Mouse (Mus musculus) left cerebral cortex, postnatal 4 days (tissue): ENCODE results near the gene Catsper1. TPM values are rescaled to one million over a fixed set of nuclear protein-coding genes. Genes with fewer than 3 reads are reported as not detected.
A peak's percentile ranks its signal among the peaks of the same experiment; 100 is the strongest.
"Not testable (repeated sequence)": the region's sequence is repeated elsewhere in the genome, so short reads cannot be mapped to it uniquely, and the experiment has no call there.

ENCODE experiments used
- DNase-seq: peaks from one replicate; pipeline ENCODE4 v3.0.0-alpha.2; 2022
- intact Hi-C: fragments of 180-260 bp; cut with DNase I; formaldehyde crosslinking; loops from one replicate; pipeline ENCODE4 v1.15.1; 2025
- total RNA-seq, 2 experiments: library from RNA; stranded (reverse); gene quantifications; 2 replicates each; pipeline ENCODE4 v1.2.3; 2021

Catsper1 gene
- total RNA-seq, 2 experiments from 2014 or later, result not detected

DNA sequence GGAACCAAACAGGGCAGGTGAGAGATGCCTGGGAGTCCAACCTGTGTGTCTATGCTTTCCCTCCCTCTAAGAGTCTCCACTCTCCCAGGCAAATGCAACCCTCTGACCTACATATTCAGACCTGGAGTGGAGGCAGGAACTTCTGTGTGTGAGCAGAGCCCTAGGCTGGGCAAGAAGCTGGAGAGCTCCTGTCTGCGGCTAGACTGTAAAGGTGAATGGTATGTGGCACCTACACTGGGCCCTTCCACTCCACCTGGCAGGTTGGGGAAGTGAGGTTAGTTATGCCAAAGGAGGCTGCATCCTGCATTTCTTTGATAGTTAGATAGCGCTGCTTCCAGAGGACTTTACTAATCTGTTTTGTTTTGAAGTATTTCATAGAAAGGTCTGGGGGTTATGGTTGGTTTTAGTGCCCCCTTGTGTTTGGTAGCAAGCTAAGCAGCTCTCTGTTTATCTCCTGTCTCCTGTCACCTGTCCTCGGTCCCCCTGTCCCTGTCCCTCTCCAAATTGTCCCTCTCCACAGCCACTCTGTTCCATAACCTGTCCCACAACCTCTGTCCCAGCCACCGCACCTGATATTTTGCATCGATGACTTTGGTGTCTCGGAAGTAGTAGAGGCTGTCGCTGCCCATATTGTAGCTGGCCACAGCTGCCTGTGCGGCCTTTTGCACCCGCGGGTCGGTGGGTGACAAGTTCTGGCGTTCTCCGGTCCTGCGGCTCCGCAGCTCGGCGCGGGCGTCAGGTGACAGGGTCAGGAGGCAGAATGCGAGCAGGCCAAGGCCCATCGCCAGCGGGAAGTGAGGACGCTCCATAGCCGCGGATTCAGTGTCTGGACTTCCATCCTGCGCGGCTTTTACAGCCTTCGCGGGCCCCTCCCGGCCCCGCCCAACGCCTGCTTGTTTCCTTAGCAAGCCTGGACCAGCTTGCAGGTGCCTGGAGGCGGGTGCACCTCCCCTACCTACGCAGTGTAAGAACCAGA is 13.3 kb downstream of the Catsper1 start:
- DNase-seq, result peak; percentile 12
- intact Hi-C loops, result loop anchor here (5.0 kb wide), 1 partner anchor 42 kb away; no protein-coding TSS in a partner anchor

DNA sequence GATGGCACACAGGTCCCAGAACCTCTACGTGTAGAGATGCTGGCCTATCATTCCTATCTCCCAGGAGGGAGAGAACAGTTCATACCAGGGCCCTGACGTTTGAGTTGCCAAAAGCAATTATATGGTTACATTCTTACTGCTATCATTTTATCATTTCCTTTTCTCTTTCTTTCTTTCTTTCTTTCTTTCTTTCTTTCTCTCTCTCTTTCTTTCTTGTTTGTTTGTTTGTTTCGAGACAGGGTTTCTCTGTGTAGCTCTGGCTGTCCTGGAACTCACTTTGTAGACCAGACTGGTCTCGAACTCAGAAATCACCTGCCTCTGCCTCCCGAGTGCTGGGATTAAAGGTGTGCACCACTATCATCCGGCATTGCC is 13.9 kb downstream of the Catsper1 start, which contains the start of gene Cst6:
Gene Cst6 (minus strand): TSS at position 73 of the 372 bp plus-strand sequence.
- not testable (repeated sequence) for DNase-seq
- intact Hi-C loops, result loop anchor here (5.0 kb wide), 1 partner anchor 42 kb away; no protein-coding TSS in a partner anchor

DNA sequence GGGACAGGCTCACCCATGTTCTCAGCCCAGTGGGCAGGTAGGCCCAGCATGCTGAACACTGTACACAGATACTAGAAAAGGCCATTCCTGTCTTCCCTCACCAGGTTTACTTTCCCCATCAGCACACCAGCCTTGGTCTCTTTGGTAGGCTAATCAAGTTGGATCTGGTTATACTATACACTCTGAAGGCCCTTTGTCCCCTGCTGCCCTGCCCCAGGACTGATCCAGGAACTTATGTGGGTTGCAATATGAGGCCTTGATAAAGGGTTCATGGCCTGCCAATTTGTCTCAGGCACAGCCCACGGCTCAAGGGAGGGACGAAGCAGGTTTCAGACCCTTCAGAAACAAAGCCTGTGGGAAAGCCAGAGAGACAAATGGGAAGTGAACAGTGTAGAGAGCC is 18.1 kb downstream of the Catsper1 start:
- intact Hi-C loops, result no loop called here
- DNase-seq, result no peak

DNA sequence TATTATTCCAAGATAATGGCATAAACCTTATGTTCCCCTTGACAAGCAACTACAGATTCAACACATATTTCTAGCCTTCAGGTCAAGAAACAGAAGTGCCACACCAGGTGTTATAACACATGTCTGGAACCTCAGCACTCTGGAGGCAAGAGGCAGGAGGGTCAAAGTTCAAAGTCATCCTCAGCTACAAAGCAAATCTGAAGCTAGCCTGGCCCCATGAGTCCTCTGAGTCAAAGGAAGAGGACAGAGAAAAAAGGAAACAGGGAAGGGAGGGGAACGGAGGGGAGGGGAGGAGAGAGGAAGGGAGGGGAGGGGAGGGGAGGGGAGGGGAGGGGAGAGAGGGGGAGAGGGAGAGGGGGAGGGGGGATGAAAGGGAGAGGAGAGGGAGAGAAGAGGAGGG is 20.5 kb downstream of the Catsper1 start:
- no peak for DNase-seq
- intact Hi-C loops, result no loop called here

DNA sequence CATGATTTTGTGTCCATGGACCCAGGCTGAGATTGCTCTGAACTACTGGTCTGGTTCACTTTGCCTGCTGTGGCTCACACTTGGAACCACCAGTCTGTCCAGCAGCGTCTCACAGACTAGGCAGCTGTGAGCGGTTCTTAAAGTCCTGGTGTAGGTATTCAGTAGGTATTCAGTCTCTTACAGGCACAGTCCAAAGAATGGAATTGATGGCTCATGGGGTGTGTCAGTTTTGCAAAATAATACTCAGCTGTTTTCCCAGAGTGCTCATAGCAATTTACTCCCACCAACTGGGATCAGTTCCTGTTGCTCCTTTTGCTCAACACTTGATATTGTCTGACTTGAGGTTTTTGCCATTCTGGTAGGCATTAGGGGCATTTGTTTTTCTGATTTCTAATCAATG is 26.6 kb downstream of the Catsper1 start:
- intact Hi-C loops, result no loop called here
- DNase-seq, result no peak

DNA sequence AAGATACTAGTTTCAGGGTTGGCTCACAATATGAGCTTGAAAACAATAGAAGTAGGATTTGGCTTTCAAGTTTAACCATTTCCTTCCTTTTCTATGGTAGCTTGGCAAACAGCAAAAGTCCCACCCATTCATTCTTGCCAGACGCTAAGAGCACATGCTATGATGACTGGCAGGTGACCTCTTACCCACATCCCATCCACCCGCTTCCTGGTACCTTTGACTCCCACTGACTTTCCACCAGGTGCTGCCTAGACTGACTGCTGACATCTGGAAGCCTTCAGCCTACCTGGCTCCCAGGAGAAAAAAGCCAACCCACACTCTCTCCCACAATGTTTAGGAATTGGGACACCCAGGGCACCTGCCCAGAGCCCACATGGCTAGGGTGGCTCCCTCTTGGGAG is 28.6 kb downstream of the Catsper1 start:
- intact Hi-C loops, result no loop called here
- DNase-seq, result no peak

DNA sequence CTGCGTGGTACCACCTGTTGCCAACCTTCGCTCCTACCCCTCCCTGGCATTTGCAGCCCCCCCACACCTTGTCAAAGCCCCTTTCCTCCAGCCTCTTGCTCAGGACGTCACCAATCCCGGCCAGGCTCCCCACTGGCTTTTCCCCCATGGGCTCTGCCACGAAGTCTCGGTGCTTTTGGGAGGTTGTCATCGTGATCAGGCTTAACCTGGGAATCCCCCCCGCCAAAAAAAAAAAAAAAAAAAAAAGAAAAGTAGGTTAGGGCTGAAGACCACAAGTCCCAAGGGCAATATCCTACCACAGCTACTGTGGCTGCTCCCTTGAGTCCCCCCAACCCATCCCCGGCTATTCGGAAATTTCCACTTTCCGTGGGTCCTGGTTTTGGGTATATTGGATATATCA is 30.2 kb downstream of the Catsper1 start:
- peak; percentile 14 for DNase-seq
- intact Hi-C loops, result no loop called here

DNA sequence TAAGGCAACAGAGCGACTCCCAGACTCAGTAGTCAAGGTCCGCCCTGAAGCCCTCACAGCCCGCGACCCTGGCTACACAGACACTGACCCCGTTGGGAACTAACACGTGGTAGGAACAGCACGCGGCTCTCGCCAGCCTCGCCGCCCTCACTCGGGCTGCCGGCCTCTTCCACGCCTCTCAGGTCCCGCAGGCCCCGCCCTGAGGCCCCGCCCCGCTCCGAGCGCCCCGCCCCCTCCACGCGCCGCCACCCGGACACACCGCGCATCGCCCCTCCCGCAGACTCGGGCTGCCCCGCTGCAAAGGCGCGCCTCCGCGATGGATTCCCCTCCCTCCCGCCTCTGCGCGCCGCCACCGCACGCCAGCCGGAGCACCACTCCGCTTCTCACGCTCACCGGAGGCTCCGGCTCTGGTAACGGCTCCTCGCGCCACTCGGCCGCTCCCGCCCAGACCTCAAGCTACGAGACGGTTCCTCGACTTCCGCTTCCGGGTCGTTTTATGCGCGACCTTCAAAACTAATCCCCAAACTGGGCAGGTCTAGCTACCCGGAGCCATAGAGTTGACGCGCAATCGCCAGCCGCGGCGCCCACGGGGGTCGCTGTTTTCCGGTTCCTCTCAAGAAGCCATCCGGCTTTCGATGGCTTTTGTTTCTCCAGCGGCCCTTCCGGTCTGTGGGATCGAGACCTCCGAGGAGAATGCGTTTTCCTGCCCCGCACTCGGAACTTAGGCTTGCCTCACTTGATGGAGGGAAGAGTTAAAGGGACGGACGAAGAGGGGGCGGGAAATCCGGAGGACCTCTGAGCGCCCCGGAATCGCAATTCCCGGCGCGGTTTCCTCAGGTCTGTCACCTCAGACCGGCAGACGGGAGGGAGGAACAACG is 30.9 kb downstream of the Catsper1 start, which contains the start of gene Eif1ad:
Gene Eif1ad (plus strand): TSS at position 567 of the 878 bp plus-strand sequence.
- intact Hi-C loops, result no loop called here
- peak; percentile 96 for DNase-seq

DNA sequence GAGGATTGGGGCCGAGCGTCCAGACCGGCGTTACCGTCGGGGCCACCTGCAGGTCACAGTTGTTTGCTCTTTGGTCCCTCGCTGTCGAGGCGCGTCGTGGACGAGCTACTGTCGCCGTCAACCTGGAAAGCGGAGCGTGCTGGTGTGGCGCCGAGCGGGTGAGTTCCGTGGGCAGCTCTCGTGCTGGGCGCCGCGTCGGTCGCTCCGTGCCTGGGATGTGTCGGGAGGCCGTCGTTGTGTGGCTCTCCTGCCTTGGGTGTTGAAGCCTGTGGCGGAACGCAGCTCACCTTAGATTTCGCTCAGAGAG is 31.5 kb downstream of the Catsper1 start, which contains the start of gene Banf1:
Gene Banf1 (minus strand): TSS at position 116 of the 307 bp plus-strand sequence.
- intact Hi-C loops, result no loop called here
- peak; percentile 9 for DNase-seq

DNA sequence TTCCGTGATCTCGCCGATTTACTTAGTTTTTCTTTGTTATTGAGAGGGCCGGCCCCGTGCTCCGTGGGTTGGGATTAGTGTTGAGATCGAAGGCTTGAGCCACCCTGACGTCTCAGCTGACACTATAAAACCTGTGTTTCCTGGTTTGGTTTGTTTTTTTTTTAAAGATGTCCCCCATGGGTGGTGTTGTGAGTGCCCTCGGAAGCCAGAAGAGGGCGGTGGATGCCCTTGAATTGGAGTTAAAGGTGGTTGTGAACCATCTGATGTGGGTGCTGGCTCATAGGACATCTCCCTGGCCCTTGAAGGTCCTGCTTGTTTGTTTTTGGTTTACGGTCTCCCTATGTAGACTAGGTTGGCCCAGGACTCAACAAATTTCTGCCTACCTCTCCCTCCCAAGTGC is 31.9 kb downstream of the Catsper1 start:
- intact Hi-C loops, result no loop called here
- DNase-seq, result no peak

DNA sequence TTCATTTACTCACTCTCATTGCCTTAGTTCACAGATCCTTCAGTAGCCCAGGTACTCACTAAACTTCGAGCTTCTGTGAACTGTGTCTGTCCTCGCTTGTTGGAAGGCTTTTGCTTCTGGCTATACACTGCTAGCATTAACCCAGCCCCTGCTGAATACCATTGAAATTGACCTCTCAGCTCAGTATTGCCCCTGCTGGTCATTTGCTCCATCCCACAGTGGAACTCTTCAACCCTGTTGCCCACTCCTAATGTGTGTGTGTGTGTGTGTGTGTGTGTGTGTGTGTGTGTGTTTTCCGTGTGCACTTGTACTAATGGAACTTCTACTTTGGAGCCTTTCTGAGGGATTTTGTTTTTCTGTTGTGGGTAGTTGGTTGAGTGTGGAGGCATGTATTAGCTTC is 35.4 kb downstream of the Catsper1 start:
- no peak for DNase-seq
- intact Hi-C loops, result no loop called here

DNA sequence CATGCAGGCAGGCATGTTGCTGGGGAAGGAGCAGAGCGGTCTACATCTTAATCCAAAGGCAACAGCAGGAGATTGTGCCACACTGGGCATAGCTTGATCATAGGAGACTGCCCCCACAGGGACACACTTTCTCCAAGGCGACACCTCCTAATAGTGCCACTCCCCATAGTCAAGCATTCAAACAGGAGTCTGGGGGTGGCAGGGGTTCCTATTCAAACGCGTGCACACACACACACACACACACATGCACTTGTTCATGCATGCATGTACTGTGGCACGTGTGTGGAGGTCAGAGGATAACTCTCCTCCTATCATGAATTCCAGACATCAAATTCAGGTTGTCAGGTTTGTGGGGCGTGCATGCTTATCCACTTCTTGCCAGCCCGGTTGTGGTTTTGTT is 37.2 kb downstream of the Catsper1 start:
- intact Hi-C loops, result no loop called here
- no peak for DNase-seq

DNA sequence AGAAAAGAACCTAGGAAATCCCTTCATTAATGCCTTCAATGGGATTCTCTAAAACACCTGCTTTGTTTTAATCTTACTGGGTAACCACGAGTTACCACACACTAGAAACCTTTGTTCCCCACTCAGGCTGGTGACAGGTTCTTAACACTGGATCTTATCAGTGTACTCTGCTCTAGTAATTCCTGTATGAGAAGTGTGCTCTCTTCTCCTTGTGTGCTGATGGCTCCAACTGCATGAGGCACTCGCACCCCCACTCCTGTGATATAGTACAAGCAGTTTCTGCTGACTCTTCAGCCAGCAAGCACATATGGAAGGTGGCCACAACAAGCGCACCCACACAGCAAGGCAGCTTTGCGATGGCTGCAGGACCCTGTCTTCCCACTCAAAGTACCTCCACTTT is 38.6 kb downstream of the Catsper1 start:
- intact Hi-C loops, result no loop called here
- DNase-seq, result no peak

DNA sequence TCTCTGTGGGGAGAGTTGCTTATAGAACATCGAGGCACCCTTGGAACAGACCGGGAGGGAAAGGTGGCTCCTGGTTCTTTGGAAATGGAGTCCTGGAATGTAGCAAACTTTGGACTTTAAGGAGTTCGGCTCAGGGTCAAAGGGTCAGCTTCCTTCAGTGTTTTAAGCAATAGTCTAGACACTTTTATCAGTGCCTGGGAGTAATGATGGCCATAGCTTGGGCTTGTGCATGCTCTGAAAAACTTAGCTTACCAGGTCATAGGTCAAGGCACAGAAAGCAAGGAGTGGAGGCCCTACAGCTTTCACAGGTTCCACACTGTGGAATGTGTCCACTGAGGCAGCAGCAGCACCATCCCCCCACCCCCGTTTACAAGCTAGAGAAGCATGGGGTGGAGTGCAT is 39.2 kb downstream of the Catsper1 start:
- DNase-seq, result no peak
- intact Hi-C loops, result no loop called here

DNA sequence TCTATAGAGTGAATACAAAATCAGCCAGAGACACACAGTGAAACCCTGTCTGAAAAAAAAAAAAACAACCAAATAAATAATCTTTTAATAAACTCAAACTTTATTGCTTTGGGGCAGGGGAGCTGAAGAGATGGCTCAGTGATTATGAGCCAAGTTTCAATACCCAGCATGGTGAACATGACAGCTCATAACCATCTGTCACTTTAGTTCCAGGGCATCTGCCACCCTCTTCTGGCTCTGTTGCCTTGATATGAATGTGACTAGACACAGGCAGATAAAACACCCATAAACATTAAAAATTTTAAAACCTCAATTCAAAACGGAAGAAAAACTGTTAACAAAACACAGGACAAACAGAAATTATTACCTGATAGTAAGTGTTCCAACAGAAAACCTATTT is 41.9 kb downstream of the Catsper1 start:
- intact Hi-C loops, result no loop called here

DNA sequence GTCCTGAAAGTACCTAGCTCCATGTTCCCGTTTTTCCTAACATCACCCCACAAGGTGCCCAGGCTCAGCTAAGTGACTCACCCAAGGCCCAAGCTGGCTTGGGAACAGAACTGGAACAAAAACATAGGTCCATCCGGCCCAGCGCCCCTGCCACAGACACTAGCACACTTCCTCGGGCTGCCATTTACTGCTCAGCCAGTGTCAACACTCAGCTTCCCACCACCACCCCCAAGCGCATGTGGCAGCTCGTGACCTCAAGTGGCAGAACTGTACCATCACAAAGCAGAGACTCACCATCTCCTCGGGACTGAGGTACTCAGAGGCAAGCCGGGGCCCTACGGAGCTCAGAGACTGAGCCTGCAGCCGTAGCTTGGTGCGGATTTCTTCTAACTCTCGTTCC is 47.8 kb downstream of the Catsper1 start:
- intact Hi-C loops, result no loop called here
- DNase-seq, result no peak

More for the DNA sequence above, 41.9 kb downstream of the Catsper1 start:
- no peak for DNase-seq

DNA sequence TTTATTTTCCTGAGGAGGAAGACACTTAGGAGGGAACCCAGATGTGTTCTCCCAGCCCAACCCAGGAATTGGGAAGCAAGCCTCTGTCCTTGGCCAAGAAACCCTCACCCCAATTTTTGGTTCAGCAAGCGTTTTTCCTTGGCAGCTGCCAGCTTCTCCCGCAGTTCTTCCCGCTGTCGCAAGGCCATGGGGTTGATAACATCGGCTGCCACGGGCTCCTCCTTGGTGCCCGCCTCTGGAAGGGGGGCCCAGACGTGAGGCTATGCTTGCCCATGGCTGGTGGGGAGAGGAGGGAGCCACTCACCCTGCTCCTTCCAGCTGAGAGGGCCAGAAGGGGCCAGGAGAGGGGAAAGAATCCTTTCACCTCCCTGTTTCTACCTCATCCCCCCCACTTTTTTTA is 49.2 kb downstream of the Catsper1 start:
- intact Hi-C loops, result no loop called here
- DNase-seq, result no peak

DNA sequence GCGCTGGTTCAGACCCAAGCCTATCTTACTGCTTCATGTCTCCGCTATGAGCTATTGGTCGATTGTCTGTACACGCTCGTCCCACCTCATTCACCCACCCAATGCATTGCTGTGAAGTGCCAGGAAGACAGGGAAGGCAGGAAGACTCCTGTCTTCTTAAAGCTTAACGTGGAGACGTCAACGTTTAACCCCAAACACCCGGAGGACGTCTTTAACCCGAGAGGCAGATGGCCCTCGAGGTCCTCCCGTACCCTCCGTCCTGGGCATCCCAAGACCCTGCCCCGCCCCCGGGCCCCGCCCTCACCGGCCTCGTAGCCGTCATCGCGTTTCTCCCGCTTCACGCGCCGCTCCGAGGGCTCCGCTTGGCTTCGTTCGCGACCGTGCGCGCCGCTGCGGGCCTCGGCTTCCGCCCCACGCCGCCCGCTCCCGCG is 52.5 kb downstream of the Catsper1 start:
- intact Hi-C loops, result no loop called here
- DNase-seq, result peak; percentile 42

DNA sequence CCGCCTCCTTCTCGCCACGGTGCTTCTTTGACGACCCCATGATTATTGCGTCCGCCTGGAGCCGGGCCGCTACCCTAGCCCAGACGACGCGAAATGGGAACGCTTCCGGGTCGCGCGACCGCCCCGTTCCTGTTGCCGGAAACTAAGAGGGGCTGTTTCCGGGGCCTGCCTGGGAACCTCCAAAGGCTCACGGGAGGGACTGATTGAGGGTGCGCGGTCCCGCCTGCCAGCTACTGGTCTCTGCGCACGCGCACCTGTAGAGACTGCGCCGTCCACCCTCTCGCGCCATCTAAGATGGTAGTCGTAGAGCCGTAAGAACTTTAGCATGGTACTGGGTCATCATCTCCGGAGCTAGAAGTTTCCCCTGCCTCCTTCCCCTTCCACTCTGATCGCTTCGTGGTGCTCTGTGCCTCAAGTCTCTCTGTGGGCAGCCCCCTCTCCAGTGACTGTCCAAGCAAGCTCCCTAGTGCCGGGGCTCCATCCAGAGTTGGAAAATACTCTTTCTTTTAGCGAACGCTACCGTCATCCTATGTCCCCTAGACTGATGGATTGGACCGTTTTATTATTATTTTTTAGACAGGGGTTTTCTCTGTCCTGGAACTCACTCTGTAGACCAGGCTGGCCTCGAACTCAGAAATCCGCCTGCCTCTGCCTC is 53.2 kb downstream of the Catsper1 start, which contains the start of gene Sart1:
Gene Sart1 (minus strand): TSS at position 116 of the 655 bp plus-strand sequence.
- peak; percentile 97 for DNase-seq
- intact Hi-C loops, result no loop called here

DNA sequence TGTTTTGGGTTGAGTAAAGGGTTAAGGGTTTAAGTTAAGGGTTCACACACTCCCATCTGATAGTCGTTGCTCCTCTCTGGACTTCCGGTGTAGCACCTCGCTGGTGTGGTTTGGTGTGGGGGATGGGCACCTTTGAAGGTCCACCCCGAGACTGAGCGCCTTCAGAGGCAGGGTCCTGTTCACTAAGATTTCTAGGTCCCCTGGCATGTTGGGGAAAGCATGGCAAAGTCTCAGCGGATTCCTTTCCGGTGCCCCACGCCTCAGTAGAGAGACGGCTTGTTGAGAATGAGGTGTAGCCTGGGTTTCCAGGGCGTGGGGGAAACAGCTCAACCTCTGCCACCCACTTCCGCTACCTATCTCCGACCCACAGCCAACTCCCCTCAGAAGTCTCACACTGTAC is 54.1 kb downstream of the Catsper1 start:
- intact Hi-C loops, result no loop called here
- DNase-seq, result no peak

DNA sequence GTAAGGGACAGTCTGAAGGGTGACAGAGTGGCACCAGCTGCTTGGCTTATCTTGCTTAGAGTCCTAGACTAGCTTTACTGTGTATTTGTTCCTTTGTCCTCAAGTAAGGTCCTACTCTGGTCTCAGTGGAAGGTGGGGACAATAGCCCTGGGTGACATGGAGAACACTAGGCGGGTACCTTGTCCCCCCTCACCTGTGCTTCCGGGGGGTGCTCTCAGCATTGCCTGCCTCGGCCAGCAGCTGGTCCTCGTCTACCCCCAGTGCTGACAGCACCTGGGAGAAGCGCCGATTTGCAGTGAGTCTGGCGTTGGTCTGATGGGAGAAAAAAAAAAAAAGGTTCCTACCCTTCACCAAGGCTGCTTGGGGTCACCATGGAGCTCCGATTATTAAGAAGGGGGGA is 54.9 kb downstream of the Catsper1 start:
- intact Hi-C loops, result no loop called here
- no peak for DNase-seq
